Mouse (Mus musculus) liver, postnatal 0 days (tissue): ENCODE measurements around the gene Slc6a11.

Experiments
- CTCF ChIP-seq: sonication (generic); IDR thresholded peaks from 2 replicates; pipeline ENCODE4 v1.5.1; 2016; ENCODE audit warnings: antibody characterized with exemption, low read depth
- EP300 ChIP-seq: IDR thresholded peaks from 2 replicates; pipeline ENCODE4 v1.6.1; 2016; ENCODE audit warnings: antibody characterized with exemption, low read depth, mild to moderate bottlenecking

DNA sequence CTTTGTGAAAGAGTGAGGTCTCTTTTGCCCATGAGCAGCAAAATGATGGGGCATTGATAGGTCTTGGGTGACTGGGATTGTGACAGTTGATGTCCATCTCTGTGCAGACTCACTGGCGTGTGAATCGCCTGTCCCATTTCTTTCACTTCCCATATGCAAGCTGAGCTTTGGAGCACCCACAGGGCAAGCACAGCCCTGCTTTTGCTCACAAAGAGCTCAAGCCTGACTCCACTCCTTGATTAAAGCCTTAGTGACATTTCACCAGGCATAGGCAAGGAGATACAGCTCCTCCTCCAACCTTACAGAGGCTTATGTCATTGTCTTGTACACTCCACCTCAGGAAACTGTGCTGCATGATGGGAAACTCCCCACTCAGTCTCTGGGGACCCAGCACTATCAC lies 77.3 kb downstream of the Slc6a11 start:
- TF ChIP-seq CTCF (no peak), EP300 (no peak)
